Mouse (Mus musculus): ENCODE results near the gene Tbcel.

DNA sequence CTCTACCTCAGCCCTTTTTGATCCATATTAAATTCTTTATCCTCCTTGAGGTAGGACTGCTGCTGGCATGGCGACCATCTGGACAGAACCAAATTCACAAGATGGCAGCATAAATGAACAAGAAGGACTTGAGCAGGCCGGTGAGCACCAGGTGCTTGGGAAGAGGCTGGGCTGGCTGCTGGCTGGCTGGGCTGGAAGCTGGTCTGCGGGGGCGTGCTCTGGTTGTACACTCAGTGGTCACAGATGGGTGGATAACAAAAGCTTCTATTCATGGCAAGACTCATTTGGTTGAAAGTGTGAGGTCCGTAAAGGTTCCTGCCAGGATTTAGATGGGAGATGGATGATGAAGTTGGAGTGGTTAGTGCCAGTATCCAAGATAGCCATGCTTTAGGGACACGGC, 106.1 kb downstream of the Tbcel start:
- TF ChIP-seq CTCF (conservative IDR thresholded peaks at IDR 0.05; ENCODE audit: low read length) = no peak
- no peak for TF ChIP-seq POU5F1 (IDR thresholded peaks at IDR 0.05; ENCODE audit: borderline replicate concordance, low read length)
- TF ChIP-seq NANOG (IDR thresholded peaks at IDR 0.05; ENCODE audit: borderline replicate concordance, low read length) = no peak
